In genomic region chr17:45495398-45495797, GRCm38 (mm10) we compare ENCODE assay signal across 16 mouse cellular contexts. TPM values are rescaled to one million over a fixed set of nuclear protein-coding genes. Genes with fewer than 3 reads are reported as not detected.
"Had no signal": no experiment of that assay in that cellular context is flagged by ENCODE, and none has a peak within 500 bp of the region (broad histone marks: within the 10 kb centered on the region; RNA-seq: fewer than 3 reads in every experiment).

No protein-coding gene starts in this region.

- H3K36me3 ChIP-seq: kidney, embryonic 15.5 days; limb, embryonic 13.5 days; liver, embryonic 15.5 days; midbrain, embryonic 15.5 days; neural tube, embryonic 12.5 days; stomach, embryonic 15.5 days had no signal

- H3K4me3 ChIP-seq: kidney, embryonic 15.5 days; limb, embryonic 13.5 days; liver, embryonic 15.5 days; midbrain, embryonic 15.5 days; neural tube, embryonic 12.5 days; stomach, embryonic 15.5 days had no signal

- H3K9ac ChIP-seq: kidney, embryonic 15.5 days; limb, embryonic 13.5 days; liver, embryonic 15.5 days; midbrain, embryonic 15.5 days; neural tube, embryonic 12.5 days; stomach, embryonic 15.5 days had no signal

- H3K9me3 ChIP-seq: kidney, embryonic 15.5 days; limb, embryonic 13.5 days; liver, embryonic 15.5 days; midbrain, embryonic 15.5 days; neural tube, embryonic 12.5 days; stomach, embryonic 15.5 days had no signal

- ATAC-seq: lung, postnatal 0 days; midbrain, embryonic 15.5 days had no signal

- H3K27me3 ChIP-seq: neural tube, embryonic 12.5 days; stomach, embryonic 15.5 days had no signal

- H3K27ac ChIP-seq: kidney, embryonic 15.5 days; limb, embryonic 13.5 days; liver, embryonic 15.5 days; midbrain, embryonic 15.5 days; neural tube, embryonic 12.5 days; stomach, embryonic 15.5 days had no signal

- H3K4me1 ChIP-seq: limb, embryonic 13.5 days; liver, embryonic 15.5 days; midbrain, embryonic 15.5 days; neural tube, embryonic 12.5 days had no signal

- DNase-seq: kidney, adult 18-20 months; kidney, postnatal 14 days; left cerebral cortex, postnatal 4 days; lung, adult 2 months; lung, postnatal 36 days had no signal

- H3K4me2 ChIP-seq: kidney, embryonic 15.5 days; limb, embryonic 13.5 days; liver, embryonic 15.5 days; midbrain, embryonic 11.5 days; midbrain, embryonic 15.5 days; neural tube, embryonic 12.5 days; stomach, embryonic 15.5 days had no signal

RNA-seq across cellular contexts. Expression of gene Spats1, which starts 20.2 kb away (rescaled TPM):
- polyA plus RNA-seq: large intestine, adult 2 months; liver, adult 2 months had no signal

RNA-seq across cellular contexts. Expression of gene Tcte1, which starts 27.8 kb away (rescaled TPM):
- polyA plus RNA-seq: liver, adult 2 months; urinary bladder, adult 2 months had no signal
